Mouse (Mus musculus): ENCODE measurements around the gene Fgl2.

Fgl2 gene

DNA sequence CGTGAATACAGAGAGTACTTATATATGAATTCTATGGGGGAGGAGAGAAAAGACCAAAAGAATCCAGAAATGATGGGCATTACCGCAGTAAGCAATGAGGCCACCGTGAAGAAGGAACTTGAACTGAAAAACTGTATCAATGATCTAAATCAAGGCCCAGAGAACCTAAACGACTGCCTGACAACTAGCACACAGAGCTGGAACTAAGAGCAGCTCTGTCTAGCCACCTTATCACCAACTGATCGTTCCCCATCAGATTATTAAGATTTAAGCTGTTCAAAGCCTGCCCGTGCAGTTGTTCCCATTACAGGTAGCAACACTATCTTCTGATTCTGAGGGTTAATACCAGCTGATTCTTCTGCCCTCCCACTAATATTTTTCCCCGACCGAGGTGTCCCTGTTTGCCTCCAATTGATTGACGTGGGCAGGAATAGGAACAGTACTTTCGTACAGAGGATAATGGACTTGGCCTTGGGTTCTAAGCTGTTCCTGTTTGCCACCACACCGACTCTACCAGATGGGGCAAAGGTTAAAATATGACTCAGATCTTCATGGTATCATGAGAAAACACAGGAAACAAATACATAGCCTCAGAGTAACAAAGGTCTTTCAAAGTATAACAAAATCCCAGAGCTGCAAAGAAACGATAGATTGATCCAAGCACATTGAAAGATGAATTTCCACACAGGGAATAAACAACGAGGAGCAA lies 12.0 kb downstream of the Fgl2 start:
- DNase-seq: no peak

DNA sequence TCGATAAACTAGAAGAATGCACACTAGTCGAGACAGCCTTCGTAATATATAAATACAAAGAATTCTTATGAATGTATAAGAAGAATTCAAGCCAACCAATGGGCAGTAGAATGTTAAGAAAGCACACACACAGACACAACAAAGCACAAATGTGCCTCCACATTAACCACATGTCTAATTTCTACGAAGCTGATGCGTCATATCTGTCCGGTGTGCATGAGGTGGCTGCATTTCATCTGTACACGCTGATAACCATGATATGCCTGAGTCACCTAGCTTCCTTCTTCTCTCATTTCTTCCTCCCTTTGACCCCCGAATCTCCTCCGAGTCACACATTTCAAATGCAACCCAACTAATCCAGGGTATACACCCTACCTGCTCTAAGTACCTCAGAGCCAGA lies 12.5 kb downstream of the Fgl2 start:
- no peak for DNase-seq

DNA sequence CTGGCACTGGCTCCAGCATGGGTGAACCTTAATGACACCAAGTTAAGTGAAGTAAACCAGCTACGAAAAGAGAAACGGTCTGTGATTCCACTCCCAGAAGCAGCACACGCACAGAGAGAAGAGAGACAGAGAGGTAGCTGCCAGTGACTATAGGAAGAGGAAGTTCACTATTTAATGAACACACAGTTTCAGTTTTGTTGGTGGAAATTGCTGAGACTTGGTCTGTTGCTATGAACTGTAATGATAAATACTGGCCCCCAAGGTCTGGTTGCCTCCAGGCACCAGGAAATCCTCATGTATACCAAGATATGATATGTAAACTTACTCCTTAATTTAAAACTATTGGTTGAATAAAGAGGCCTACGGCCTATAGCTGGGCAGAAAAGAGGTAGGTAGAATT lies 14.0 kb downstream of the Fgl2 start:
- no peak for DNase-seq

DNA sequence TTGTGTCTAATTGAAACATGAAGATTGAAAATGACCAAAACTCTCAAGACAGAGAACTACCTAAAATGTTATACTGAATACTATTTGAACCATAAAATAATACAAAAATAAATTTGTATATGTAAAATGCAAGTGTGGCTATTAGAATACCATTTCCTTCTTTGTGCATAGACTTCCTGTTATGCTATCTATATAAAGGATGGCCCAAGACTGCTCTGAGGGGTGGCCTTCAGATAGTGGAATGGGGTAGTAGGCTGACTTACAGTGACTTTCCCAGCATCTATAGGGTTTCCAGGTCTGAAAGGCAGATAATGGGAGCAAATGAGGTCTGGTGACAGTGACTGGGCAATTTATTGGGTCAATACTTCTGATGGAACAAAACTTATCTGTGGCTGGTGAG lies 14.9 kb downstream of the Fgl2 start:
- DNase-seq: no peak

DNA sequence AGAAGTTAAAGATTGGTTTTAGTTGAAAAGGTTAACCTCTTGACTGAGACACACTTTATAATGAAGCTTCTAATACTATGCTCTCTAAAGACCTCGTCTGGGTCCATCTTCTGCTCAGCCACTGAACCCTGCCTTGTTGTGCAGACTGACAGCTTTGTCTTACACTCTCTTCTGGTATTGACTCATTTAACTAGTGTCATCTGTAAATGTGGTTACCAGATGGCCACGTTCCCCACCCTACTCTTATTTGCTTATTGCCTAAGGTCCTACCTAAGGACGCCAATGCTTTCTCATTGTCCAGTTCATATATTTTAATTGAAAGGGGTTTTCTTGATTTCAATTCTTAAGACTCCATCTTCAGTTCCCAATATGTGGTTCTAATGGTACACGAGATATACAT lies 16.4 kb downstream of the Fgl2 start:
- DNase-seq: no peak

DNA sequence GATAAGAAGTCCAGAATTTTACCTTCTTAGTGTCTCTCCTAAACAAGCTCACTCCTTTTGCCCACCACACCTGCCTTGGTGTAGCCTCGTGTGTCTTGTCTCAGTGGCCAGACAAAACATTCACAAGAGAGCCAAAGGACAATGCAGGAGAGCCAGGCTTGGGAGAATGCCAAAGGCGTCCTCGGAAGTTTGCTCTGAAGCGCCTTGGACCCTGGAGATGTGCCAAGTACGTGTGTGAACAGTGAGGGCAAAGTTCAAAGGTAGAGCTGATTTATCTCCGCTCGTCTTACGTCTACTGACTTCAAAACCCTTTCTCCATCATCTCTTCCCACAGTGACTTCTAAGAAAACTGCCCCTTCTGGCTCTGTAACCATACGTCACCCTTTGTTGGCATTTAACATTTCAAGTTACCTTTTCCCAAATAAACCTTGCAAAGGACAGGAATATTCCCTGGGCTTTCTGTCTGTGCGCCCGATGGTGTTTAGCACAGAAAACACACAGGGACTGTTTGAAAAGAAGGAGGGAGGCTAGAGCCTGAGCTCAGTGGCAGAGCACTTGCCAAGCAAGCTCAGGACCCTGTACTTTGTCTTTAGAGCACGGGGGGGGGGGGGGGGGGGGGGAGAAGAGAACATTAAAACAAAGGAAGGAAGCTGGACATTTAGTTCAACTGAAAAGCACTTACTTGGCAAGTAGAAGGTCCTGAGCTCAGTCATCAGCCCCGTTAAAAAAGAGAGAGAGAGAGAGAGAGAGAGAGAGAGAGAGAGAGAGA lies 19.4 kb downstream of the Fgl2 start:
- peak; percentile 73 for DNase-seq

DNA sequence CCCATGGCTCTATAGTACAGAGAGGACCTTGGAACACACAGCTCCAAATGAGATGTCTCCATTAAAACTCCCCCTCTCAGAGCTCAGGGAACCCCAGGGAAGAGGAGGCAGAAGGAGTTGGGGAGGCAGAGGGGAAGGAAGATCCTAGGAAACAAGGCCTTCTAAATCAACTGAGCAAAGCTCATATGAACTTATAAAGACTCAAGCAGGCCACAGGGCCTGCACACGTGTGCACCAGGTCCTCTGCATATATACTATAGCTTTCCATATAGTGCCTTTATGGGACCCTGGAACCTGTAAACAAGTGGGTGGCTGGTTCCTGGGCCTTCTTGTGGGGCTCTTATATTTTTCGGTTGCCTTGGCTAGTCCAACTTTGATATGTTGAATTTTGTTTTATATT lies 22.1 kb downstream of the Fgl2 start:
- no peak for DNase-seq

DNA sequence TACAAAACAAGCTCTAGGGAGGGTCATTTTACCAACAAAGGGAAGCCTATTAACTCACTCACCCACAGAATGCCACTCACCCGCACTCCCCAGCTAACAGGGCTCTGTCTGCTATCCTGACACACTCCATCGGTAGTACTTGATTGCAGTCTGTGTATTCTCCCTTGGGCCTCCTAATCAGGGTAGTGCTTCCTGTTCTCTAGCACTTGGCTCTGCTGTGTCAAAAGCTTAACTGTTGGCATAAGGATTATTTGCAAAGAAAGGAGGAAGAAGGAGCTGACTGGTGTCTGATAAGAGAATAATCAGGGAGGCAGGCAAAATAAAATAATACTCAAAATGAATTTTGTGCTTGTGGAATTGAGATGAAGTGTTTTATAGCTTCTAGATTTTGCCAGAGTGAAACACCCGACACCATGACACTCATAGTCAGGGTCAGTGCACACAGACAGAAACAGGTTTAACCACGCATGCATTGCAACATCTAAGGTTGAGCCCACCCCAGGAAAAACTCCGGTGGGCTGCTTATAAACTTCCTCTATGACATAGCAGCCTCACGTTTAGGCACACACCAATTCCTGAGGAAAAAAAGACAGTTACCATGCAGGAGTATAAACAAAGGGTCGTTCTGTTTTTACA lies 22.9 kb downstream of the Fgl2 start:
- DNase-seq: no peak

DNA sequence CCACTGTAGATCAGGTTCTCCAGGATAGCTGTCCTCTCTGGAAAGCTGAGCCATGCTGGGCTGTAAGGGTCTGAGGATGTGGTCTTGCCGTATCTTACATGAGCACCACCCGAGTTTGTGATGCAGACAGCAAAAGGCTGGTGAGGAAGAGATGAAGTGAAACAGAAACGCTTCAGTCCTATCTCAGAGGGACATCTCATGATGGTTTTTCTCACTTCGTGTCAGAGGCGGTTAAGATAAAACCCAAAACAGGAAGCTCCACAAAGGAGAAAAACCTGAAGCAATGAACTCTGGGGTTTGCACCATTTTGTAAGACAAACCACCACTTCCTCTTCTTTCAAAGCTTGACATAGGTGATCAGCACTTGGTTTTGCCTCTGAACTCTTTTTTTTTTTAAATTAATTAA lies 38.8 kb downstream of the Fgl2 start:
- DNase-seq: no peak

DNA sequence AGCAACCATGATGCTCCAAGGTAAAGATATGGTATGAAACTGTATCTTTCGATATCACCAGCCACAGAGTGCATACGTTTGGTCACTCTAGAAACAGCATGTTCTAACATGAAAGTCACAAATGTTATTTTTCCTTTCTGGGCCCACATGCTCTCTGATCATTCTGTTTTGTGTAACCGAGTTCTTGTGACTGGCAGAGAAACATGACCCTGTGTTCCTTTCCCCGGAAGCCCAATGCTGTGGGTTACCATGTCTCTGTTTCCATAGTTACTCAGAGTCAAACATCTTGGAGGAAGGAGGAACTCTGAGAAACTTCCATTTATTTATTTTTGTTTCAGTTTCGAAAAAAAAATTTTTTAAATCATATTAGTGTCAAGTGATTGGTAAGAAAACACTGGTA lies 39.6 kb downstream of the Fgl2 start:
- no peak for DNase-seq

DNA sequence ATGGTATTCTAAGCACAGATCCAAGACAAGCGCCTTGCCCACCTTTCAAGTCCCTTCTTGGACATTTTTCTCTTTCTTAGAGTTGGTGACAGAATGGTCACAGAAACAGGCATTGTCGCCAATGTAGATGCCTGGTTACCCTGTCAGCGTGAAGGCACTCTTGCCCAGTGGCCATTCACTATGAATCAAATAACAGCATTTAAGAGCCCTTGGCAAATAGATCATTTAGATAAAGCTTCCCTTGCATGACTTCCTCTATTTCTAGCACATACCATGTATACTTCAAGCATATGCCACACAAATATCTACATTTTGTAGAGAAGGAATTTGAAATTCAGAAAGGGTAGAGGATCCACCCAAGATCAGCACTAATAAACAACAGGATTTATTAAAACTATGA lies 40.9 kb downstream of the Fgl2 start:
- DNase-seq: no peak

DNA sequence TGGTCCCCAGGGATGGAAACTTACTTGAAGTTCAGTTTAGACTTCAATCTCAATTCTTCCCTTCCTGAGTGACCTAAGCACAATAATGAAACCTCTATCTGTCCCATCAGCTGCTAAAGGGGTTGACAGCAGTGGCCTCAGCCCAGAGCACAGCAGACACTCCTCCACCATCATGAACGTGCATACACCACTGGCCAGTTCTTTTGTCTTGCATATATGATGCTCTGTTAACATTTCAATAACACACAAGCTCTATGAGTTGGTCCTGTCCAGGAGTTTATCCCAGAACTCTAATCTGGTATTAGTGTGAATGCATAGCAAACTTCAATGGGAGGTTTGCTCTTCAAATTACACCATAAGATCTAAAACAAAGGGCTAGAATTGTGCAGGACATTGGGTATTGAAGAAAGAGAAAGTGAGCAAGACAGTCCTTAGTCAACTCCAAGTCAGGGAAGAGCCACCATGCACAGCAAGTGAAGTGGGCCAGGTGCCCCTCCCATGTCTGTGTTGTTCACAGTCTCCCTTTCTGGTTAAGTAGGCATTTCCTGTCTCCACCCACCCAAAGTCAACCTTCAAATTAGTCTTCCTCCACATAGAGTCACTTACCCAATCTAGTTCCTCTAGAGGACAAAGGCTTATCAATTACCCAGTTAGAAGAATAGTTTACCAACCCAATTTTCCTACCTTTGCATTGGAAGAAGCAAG lies 41.8 kb downstream of the Fgl2 start:
- DNase-seq: no peak

DNA sequence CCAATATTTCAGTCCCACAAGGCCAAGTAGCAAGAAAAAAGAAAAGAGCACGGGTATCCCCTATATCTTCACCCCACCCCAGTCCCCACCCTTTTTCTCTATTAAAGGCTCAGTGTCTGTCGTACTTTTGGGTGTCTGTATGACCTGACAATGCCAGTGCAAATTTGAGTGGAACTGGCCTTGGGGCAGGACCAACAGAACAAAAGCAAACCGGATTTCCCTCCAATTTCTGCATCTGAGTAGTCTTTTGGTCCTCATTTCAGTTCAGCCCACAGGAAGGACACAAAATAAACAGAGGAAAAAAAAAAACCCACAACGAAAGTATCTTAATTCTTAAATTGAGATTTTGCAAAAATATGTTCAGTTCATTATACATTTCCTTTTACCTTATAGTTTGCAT lies 46.2 kb downstream of the Fgl2 start:
- no peak for DNase-seq

DNA sequence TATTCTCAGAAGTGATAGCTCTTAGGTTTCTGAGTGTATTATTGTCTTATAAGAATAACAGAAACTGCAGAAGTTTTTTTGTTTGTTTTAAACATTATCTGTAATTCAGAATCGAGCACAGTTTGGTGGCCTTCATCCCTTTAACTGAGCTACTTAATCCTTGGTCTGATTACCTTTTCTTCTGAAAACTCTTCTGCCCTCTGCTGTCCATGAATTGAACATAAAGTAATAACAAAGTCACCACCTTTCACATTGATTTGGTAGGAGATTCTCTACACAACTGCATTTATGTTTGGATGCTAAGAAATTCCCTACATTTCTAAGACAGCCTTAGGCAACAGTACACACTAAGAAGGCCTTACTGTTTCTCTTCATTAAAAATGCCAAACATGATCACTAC lies 48.2 kb downstream of the Fgl2 start:
- DNase-seq: no peak

DNA sequence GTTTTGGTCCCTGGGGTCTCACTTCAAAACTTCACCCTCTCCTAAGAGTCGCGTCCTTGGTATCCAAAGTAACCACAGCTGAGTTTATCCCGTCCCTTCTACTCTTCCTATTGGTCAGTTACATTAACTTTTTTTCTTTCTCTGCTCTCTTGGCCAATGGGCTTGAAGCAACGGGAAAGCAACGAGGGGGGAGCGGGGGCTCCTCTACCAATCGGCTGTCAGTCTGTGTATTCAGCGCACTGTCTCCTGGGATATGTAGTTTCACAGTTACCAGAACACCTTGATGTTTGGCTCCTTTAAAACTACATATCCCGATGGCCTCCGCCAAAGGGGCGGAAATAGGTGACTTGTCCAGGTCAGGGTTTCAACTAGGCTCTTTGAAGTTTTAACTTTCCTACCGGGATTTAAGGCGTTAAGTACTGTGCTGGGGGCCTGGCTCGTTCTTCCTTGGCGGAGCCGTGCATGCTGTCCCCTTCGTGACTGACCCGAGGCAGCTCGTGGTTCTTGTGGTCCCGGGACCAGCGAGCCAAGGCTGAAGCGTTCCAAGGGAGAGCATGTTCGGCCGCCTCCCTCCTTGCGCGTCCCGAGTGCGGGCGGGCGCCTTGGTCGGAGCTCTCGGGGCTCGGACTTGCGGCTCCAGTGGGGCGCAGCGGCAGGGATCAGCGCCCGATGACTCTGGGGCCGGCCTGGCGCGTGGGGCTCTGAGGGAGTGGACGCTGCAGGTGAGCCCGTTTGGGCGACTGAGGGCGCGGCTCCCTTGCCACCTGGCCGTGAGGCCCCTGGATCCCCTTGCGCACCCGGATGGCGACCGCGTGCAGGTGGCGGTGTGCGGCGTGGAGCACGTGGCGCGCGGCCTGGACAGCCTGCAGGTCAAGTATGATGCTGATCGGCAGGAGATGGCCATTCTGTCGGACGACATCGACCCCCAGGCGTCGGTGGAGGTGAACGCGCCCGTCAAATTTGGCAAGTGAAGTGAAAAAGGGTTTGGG lies 52.5 kb downstream of the Fgl2 start, which contains the start of the genes Ccdc146 and Fam185a:
Gene Ccdc146, minus strand, starts transcription at position 64 of the 989 bp plus-strand sequence.
Gene Fam185a, plus strand, starts transcription at position 345 of the 989 bp plus-strand sequence.
- DNase-seq: peak; percentile 90

DNA sequence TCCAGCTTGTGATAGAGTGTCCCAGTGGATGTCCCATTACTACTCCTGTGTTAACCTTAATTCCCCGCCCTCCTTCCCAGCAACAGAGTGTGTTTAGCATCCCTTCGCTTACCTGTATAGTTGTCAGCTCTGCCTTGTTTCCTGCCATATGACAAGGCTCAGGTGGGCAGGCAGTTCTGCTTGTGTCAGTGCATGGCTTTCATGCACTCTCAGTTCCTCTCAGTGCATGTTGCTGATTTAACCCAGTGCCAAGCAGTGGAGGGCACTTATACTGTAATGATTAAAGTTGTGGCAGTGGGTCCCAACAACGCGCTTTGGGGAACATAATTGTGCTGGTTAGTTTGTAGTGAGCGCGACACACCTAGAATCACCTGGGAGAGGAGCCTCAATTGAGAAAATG lies 54.2 kb downstream of the Fgl2 start:
- no peak for DNase-seq
